In the genomic region with DNA sequence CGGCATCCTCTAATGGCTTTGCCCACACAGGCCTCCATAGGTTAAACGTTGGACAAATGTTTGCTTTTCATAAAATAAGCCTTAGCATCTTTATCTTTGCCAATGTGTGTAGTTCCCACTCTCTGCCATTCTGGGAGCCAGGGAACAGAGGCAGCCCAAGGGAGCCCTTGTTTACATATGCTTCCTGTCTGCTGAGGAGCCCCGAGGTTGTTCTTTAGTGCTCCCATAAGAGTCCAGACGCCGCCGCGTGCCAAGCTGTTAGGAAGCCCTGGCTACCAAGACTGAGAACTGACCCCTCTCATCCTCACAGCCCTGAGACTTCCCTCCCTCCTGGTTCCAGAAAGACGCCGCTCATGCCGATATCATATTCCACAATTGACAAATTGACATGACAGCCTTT, we compare ENCODE assay signal across 17 mouse cellular contexts. TPM values are rescaled to one million over a fixed set of nuclear protein-coding genes. Genes with fewer than 3 reads are reported as not detected.
"Had no signal": no experiment of that assay in that cellular context is flagged by ENCODE, and none has a peak within 500 bp of the region (broad histone marks: within the 10 kb centered on the region; RNA-seq: fewer than 3 reads in every experiment).

No protein-coding gene starts in this region.

- DNase-seq: kidney, adult 11 months; kidney, adult 8-10 months; kidney, postnatal 10 days; kidney, postnatal 36 days; left cerebral cortex, postnatal 4 days; liver, embryonic 13.5 days; lung, adult 2 months; lung, postnatal 36 days; midbrain, embryonic 14.5 days; thymus, adult 2 months; thymus, postnatal 14 days; thymus, postnatal 4 days had no signal

- H3K27me3 ChIP-seq: kidney, embryonic 15.5 days; liver, embryonic 13.5 days had no signal

- H3K9me3 ChIP-seq: kidney, embryonic 15.5 days; liver, embryonic 13.5 days; megakaryocyte, embryonic 14.5 days had no signal

- H3K4me3 ChIP-seq: kidney, embryonic 15.5 days; liver, embryonic 13.5 days; megakaryocyte, embryonic 14.5 days had no signal

- ATAC-seq: lung, postnatal 0 days had no signal

- H3K4me2 ChIP-seq: kidney, embryonic 15.5 days; liver, embryonic 13.5 days; midbrain, embryonic 11.5 days had no signal

- H3K4me1 ChIP-seq: kidney, embryonic 15.5 days; liver, embryonic 13.5 days; megakaryocyte, embryonic 14.5 days had no signal

- H3K36me3 ChIP-seq: kidney, embryonic 15.5 days; liver, embryonic 13.5 days had no signal

- H3K27ac ChIP-seq: kidney, embryonic 15.5 days; liver, embryonic 13.5 days had no signal

- H3K9ac ChIP-seq: kidney, embryonic 15.5 days; liver, embryonic 13.5 days had no signal

RNA-seq across cellular contexts. Expression of gene Cckar, which starts 25.4 kb away (rescaled TPM):
- polyA plus RNA-seq: liver, adult 2 months had no signal
